Mouse (Mus musculus) right cerebral cortex, postnatal 25 days (tissue): ENCODE results near the gene Ky.

ENCODE experiments used
- DNase-seq: peaks from one replicate; pipeline ENCODE4 v3.0.0; 2022

Ky gene

DNA sequence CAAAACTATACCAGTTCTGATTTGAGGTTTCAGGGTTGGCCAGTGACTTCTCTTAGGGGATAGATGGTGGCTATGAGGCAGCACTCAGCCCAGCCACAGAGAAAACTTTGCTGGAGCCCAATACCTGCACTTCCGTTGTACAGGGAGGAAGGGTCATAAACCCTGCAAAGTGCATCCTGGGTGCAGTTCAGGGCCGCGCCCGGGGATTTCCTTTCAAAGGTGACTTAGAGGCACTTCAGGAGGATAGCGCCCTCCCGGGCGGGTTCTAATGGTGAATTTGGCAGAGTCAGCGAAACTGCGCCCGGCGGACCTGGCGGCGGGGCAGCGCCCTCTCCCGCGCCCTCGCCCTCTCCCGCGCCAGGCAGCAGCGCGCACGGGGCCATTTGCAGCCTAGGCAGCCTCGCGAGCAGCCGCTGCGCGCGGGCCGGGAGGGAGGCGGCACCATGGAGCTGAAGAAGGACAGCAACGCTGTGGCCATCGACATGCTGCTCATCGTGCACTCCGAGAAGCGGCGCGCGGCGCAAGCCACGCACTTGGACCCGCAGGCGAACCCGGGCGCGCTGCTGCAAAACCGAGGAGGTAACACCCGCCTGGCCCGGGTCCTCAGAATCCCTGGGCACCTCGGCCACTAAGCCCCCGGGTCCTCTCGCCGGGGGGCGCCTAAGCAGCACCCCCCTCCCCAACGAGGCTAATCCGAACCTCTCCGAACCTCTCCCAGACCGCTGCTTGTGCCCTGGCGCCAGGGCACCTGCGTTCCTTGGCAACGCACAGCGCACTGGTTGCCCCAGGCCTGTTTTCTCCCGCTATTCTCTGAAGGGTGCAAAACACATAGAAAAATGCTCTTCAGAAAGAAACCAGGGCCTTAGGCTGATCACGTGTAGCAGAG, at the start of gene Ky:
Gene Ky, plus strand, starts transcription at position 51 of the 886 bp plus-strand sequence.
- DNase-seq, result no peak

DNA sequence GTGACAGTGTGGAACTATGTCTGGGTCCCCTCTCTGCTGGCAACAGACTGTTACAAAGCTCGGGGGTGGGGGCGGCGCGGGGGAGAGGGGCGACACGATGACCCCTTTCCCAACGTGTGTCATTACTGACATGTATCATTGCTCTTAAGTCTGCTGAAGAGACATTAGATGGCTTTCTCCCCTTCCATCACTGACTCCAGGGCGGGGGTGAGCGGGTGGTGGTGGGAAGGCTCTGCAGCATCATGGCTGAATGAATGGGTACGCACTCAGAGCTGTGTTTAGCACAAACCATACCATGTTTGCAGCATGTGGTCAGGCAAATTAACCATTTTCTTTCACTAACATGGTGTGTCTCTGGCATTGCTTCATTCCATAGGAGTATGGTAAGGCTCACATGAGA, 43.3 kb upstream of the Ky start:
- DNase-seq, result no peak

DNA sequence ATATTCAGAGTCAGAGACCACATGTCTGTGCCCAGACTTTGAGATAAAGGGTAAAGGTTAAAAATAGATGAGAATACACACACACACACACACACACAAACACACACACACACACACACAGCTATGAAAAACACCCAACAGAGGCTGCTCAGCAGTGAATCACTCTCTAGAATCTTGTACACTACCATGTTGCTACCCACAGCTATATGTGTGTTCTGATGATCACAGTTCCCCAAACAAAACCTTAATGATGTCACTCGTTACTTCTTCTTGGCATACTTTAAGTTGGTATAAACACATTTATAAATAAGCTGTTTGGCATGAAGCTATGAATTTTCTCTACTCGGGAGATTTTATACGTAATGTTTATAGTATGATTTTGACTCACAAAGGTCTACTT, 40.5 kb upstream of the Ky start:
- DNase-seq, result no peak

DNA sequence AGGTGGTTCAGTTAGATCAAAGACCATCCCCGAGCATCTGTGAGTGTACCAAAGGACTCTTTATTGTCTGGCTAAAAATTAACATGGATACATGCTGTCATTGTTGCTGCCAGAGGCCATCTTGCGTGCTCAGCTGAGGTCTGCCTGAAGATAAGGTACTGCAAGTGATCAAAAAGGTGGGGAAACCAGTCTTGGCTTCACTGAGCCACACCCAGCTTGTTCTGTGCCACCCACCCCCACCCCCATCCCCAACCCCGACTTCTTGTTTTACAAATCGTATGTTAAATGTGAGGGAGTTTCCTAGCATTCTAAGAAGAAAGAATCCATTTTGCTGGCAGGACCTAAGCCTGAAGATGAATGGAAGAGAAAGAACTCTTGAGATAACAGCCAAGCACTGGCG, 39.8 kb upstream of the Ky start:
- DNase-seq, result no peak

DNA sequence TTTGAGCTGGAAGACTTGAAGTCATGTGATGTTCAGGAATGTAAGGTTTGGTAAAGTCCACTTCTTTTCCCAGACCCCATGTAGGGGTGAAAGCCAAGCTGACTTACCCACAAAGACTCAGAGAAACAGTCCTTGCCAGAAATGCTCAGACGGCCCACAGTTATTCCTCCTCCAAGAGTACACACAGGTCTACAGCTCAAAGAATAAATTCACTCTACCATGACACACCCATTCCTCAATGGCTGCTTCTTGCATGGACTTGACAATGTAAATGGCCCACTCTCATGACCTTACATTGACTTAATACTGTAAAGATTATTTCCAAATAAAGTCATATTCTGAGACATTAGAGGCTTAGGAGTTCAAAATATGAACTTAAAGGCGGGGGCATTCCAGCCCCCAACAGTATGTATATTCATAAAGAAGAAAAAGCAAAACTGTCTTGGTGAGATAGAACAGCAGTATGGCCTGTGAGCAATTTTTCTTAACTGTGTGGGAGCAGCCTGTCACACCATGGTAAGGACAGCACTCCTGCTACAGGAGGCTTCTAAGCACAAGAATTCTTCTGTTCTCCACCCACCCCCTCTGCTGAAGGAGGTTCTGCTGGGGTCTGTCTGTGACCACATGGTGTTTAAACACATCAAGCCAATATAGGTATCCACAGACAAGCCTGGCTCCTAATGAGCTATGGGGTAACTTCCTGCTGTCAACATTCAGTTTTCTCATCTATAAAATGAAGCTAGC, 35.3 kb upstream of the Ky start:
- DNase-seq, result no peak

DNA sequence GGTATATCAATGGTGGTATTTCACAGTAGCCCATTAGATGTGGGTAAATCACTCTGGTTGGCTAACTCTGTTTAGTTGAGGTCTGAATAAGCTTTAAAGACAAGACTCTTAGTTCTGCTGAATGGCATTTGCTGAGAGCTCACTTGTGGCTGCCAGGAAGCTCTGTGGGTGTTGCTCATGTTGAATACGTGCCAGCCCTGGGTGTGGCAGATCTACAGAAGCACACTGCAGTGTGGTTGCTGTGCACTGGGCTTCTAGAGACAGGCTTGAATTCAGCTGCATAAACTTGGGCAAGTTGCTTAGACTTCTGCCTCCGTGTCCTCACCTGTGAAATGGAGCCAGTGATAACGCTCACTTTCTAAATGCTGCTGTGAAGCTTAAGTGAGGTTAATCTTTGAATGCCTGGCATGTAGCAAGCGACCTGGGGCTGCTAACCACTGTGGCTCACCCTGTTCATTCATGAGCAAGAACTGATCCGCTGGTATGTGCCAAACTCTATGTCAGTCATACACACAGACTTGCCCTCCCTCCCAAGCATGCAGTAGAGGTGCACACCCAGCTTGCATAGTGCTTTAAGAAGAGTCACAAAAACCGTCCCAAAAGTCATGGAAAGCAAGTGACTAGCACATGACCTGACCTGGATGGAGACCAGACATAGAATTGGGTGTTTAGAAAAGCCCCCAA, 27.6 kb upstream of the Ky start:
- peak; percentile 64 for DNase-seq

DNA sequence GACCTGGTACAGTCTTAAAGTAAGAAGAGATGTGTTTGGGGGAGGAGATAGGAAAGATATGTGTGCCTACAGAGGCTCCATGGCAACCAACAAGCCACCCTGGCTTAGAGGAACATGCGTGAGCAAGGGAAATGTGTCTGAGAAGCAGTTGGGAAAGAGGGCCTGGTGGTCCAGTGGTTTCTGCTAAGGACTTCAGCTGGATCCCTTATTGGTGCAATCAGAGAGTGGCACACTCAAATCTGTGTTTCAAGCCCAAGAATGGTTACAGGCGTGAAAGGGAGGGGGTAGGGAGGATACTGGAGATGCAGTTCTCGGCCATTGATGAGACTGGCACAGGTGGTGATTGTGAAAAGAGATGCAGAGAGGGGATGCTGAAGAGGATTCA, 27.1 kb upstream of the Ky start:
- no peak for DNase-seq

DNA sequence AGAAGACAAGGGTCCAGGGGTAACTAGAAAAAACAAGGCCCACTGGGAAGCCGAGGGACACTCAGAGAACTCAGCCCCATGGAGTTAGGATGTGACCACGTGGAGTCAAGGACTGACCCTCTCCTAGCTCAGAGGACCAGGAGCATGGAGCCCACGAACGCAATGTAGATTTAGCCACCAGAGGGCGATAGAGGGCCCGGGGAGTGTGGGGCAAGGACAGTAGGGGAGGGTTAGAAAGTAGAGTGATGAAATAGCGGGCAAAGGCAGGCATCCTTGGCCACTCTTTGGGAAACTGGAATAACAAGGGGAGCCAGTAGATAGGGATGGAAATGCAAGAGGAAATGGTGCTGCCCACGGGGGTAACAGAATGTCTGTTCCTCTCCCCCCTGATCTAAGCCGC, 26.5 kb upstream of the Ky start:
- no peak for DNase-seq

DNA sequence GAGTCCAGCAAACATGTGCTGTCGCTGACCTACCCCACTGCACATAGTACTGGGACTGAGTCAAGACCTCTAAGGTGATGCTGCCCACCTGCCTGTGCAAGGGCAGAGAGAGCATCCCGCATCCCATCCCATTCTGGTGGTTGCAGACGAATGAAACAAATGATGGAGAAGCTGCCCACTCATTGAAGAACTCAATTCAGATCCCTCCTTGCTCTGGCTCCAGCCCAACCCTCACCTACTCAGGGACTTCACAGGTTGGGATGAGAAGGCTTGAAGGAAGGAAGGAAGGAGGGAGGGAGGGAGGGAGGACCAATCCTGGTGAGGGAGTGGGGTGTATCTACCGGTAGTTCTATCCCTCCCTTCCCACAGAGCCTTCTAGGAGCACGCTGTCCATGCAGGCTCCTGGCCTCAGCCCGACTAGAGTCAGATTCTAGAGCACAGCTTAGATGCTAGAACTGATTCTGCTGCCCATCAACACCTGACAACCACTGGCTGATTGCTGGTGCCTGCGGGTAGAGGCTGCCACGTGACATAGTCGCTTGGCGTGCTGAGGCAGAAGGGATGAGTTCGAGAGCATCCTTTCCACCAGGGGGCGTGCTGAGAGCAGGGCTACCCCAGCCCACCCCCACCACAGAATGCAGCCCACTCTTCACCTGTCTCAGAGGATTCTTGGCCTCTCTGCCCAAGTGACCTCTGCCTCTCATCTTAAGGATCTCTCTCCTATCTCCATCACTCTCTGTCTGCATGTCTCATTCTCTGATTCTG, 13.3 kb upstream of the Ky start:
- no peak for DNase-seq

DNA sequence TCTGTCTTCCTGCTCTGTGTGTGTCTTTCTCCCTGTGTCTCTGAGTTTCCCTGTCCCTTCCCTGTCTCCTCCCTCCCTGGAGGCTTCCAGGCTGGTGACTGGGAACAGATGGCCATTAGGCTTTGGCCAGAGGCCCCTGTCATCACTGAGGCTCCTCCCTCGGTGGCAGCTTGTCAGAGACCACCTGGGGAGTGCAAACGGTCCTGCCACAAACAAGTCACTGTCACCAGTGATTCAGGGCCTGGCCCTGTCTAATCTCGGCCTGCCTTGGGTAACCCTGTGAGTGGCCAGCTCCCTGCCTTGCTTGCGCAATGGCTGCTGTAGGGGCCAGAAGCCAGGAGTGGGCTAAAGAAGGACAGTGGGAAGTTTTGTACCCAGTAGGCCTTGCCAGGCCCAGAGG, 12.5 kb upstream of the Ky start:
- DNase-seq, result no peak

DNA sequence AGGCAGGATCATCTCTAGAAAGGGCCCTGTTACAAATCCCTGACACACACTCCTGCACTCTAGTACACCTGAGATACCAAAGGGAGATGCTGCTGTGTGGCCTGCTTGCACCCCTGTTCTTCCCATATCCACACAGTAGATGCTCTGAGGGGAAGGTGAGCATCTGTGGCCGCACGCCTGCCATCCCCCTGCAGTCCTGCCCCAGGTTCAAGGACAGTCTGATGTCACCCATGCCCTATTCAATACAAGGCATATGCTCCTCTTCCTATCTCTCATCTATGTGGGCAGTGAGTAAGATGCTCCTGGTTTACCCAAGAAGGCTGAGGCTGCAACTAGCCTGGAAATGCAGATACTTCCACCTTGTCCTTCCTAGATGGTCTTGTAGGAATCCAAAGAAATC, 11.6 kb upstream of the Ky start:
- DNase-seq, result no peak

DNA sequence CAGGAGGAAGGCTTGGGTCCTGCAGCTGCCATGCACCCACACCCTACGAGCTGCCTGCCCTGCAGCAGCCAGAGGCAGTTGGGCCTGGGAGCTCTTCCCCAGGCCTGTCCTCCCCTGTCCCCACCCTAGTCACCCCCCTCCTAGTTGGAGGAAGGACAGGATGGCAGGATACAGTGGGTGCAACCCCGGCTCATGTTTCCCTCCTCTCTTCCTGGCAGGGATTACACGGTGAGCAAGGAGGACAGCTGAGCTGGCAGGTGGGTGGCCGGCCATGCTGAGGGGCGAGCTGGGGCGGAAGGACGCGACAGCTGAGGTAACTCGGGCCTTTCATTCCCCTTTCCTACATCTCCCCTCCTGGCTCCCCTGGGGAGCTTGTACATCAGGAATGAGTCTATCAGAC, 11.1 kb upstream of the Ky start:
- DNase-seq, result no peak

DNA sequence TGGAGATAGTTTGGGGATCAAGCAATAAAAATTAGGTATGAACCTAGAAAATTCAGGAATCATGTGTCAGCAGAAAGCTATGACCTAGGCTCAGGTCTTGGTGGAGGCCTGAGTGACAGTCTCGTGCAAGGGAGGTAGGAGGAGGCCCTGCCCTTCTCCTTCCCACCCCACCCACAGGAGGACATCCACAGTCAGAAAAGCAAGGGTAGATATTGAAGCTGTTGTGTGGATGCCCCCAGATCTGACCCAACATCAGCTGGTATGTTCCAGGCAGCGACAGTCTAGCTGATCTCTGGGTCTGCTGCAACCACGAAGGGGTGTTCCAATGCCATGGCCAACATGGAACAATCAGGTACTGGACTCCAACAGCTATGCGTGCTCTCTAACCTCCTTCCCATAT, 10.3 kb upstream of the Ky start:
- no peak for DNase-seq

DNA sequence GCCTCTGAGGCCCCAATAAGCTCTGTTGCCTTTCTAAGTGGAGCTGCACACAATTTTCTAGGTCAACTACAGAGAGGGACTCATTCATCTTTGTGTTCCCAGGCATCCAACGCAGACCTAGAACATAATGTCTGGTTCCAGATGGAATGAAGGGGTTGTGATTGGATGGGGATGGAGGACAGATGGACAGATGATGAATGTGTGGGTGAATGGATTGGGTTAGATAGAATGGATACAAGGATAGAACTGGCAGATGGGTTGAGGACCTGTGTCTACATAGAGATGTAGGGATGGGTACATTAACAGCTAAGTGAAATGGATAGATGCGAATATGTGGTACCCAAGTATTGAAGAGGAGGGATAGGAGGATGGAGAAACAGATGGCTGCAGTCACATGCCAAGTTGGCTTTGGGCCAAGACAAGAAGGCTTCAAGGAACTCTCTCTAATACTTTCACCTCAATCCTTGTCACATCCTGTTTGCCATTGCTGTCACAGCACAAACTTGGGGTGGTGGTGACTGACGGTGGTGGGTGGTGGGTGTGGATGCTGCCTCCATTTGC, 9.0 kb upstream of the Ky start:
- DNase-seq, result peak; percentile 45

DNA sequence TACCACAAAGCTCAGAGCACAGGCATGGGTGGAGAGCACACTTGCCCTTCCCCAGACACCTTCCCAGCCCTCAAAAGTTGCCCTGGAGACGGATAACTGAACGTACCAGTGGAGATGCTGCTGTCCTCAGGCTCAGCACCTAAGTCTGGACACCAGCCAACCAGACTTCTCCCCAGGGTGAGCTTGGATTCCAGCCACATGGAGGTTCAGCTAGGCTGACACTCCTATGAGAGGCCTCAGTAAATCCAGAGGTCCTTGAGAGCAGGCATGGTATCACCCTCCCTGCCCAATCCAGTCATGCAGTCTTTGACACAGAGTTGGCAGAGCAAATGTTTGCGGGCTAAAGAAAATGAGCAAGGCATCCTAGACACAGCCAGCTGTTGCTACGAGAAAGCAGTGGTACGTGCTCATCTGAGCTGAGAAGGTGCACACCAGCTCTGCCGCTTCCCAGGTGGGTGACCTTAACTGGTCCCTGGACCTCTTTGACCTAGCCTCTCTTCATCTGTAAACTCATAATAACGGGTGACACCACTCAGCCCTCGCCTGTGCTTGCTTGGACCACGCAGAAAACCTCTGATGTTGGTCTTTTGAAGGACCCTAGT, 8.4 kb upstream of the Ky start:
- DNase-seq, result no peak

DNA sequence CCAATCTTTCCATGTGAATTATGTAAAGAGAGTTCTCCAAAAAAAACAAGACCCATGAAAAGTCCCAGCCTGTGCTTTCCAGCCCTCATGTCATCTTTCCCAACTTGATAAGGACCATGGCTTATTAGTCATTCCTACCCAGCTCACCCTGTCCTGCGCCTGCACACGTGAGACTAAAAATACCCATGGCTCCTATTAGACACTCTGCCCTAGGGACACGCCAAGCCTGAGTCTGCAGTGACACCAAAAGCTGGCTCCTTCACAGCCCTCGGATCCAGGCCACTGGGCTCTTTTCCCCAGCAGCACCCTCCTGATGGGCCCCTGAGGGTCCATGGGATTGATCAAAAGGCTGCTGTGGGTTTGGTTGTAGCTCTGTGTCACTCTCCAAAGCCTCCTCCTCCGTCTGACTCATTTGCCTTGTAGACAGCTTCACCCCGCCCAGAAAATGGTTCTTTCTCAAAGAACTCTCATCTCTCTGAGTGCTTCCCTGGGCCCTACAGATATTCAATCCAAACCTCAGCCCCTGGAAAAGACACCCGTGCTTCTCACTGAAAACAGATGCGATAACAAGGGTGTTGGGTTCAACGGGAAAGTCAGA, 7.6 kb upstream of the Ky start:
- no peak for DNase-seq

DNA sequence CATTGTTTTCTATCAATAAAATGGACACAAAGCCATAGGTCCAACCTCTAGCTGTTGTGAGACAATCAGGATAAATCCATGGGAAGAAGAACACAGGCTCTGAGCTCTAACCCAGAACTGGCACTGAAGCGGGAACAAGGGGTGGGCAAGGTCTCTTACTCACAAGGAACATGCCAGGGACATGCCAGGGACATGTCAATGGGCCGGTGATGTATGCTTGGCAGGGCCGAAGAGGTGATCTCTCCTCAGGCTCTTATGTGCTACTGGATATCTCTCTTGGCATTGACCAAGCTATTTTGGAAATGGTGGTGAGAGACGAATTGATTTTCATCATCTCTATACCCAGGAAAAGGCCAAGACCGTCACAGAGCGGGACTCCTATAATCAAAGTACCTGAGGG, 6.8 kb upstream of the Ky start:
- no peak for DNase-seq

DNA sequence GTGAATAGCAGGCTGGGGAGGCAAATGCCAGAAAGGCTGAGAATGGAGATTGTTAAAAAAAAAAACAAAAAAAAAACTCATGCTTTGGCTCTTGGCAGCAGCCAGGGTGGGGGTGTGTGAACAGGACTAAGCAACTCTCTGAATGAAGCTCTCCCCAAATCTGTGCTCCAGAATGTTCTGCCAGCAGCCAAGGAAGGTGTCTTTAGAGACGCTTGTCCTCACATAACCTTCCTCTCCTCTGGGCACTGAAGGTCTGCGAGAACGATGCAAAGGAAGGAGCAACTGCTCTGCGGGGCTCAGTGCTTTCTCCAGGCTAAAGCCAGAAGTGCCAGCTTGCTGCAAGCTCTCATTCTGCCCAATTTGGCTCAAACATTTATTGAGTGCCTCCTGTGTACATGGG, 6.3 kb upstream of the Ky start:
- peak; percentile 60 for DNase-seq

DNA sequence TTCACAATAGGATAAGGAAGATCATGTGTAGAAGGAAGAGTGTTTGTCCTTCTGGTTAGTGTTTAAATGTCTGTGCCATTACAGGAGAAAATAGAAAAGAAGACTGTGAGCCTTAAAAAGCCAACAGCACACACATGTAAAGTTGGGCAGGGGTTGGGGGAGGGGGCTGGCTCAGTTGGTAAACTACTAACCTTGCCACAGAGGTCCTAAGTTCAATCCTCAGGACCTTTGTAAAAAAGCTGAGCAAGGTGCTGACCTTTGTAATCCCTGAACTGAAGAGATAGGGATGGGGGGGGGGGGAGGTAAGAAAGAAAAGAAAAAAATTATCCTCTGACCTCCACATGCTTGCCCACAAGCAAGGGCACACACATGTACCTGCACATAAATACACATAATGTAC, 5.8 kb upstream of the Ky start:
- DNase-seq, result no peak

DNA sequence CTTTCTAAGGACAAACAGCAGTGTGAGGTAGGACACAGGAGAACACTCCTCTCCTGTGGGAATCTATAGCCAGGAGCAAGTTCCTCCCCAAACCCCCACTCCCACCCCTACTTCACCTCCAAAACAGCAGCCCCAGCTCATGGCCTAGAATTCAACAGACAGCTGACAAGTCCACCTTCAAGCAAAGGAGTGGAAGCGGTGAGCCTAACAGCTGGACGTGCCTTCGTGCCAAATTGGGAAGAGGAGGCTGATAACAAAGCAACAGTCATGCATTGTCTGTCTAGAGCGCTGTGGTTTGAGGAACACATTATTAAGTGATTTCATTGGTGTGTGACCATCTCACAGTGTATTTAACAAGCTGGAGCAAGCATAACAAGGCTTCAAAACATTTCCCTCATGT, 4.4 kb upstream of the Ky start:
- DNase-seq, result no peak

DNA sequence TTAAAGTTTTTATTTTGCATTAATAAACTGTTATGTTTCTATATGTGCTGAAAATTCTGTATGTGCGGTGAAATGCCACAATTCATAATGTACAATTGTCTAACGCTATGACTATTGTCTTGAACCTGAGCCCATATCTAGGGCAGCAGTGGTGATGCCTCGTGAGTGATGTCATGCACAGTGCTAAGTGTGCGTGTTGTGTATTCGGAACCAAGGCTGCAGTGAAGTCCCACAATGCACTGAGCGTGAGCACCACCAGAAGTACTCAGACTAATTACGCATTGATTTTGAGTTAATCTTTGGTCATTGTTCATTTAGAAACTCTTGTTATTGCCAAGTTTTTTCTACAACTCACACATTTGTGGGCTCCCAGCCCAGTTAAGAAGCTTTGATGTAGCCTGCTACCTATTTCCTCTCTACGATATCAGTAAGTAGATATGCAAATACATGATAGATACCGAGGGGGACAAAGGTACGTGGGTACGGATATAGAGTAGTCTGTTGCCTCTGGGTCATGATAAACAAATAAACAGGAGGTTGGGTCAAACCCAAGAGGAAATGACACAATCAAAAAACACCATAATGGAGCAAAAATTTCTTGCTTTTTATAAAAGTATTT, 3.4 kb upstream of the Ky start:
- DNase-seq, result no peak
